Mouse (Mus musculus): ENCODE measurements around the gene Chid1.

The Chid1 gene

DNA sequence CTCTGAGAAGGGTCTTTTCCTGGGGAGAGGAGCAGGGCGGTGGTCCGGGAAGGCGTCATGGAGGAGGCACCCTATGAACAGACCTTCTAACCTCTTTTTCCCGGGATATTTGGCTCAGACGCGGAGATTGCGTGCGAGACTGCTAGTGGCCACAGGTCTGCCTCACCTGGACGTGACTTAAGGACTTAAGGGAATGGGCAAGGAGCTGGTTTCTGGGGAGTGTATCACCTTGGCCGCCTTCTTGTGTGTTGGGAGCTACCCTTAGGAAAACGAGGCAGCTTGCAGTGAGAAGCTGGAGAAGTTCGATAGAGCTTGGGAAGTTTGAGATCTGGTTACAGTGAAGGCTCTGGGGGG is 63.9 kb downstream of the Chid1 start:
- DNase-seq, result peak in 1 of 2 experiments; percentile 40

DNA sequence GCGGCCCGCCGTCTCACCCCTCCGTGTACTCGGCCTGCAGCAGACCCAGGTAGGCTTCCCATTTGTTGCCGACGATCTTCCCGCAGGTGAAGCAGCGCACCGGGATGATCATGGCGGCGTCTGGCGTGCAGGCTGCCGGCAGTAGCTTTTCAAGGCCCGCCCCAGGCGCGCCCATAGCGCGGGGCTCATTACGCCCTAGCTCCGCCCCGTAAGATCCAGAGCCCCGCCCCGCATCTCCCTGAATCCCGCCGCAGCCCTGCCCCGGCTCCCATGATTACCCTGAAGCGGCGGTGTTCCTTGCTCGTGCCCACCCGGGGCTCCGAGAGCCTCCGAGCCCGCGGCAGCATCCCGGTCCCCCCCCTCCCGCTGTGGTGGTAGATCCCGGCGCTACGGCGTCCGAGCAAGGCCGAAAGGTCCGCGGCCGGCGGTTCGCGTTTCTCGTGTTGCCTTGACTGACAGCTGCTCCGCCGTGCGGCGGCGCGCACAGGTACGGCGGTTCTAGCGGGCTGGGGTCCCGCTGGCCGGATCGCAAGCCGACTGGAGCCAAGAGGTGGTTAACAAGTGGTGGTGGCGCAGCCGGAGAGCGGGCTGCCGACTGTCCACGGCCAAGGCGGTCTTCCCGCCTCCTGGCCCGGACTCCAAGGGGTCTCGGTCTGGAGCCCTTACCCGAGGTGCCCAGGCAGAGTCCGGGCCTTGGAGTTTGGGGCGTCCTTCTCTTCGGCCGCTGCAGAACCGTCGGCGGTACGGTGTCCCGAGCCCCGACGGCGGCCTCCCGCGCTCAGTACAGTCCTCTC is 64.4 kb downstream of the Chid1 start, which contains the start of the genes Polr2l and Tspan4:
TSS of gene Polr2l (minus strand) at position 122 of the 794 bp plus-strand sequence.
TSS of gene Tspan4 (plus strand) at position 230 of the 794 bp plus-strand sequence.
- DNase-seq, result peak; percentile 91 to 93

DNA sequence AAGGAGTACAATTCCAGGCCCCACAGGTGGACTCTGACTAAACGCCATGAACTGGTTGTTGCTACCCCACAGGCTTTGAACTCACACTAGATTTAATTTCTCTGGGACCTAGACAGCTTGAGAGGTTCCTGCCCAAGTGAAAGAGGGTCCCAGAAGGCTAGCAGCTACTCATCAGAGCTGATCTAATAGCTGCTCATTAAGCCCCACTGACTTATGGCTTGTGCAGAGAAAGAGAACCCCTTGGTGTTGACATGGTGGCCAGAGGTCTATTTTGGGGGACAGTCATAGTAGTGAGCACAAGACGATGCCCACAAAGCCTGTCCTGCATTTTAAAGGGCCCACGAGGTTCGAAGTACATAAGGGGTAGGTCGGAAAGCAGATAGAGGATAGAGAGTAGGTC is 65.5 kb downstream of the Chid1 start:
- DNase-seq, result no peak

DNA sequence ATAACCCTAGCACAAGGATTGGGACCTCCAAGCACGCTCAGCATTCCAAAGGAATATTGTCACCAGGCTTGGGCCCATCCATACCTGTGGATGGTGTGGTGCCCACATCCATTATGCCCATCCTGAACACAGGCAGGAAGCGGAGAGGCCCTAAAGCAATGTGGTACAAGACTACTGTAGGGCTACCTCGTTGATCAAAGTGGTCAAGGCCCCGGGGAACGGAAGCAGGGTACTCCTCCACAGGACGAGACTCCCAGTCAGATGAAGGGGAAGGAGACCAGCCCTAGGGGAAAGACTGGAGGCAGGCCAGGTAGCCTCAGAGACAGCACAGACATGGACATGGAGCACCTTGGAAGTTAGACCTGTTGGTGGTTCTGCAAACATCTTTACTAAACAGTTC is 66.9 kb downstream of the Chid1 start:
- peak in 1 of 2 experiments; percentile 21 for DNase-seq

DNA sequence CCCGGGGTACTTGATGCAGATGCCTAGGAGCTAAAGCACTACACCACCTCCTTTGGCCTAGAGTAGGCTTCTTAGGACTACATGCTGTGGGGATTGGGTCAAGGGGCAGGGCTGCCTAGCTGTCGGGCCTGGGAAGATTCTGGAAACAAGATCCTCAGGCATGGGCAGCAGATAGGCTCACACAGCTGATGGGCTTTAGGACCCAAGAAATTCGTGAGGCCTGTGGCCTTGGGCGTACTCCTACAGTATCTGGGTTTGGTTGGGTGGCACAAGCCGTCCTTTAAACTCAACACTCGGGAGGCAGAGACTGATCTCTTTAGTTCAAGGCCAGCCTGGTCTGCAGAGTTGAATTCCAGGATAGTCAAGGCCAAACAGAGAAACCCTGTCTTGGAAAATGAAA is 67.4 kb downstream of the Chid1 start:
- no peak for DNase-seq

DNA sequence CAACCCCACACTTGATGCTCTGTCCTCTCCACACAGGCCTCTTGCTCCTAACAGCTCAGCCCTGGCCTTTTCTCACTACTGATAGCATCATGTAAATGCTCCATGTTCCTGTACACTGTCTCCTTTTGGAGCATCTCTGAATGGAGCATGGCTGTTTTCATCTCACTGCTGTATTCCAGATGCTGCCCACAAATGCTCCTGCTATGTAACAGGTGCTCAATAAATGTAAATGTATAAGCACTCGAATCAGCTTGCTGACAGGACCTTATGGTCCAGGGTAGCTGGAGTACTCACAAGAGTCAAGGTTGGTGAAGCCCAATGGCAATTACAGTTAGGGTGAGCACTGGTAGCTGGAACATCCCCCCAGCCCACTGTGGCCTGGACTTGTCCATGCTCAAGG is 68.4 kb downstream of the Chid1 start:
- DNase-seq, result no peak

DNA sequence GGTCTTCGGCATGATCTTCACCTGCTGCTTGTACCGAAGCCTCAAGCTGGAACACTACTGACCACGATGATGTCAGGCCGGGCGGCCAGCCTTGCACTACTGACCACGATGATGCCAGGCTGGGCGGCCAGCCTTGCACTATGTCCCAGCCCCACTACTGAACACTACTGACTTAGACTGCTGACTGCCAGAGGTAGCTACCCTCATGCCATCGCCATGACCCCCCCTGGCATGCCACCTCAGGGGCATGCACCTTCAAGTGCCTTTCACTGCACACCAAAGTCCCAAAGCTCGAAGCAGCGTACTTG is 69.1 kb downstream of the Chid1 start:
- peak in 1 of 2 experiments; percentile 22 for DNase-seq

DNA sequence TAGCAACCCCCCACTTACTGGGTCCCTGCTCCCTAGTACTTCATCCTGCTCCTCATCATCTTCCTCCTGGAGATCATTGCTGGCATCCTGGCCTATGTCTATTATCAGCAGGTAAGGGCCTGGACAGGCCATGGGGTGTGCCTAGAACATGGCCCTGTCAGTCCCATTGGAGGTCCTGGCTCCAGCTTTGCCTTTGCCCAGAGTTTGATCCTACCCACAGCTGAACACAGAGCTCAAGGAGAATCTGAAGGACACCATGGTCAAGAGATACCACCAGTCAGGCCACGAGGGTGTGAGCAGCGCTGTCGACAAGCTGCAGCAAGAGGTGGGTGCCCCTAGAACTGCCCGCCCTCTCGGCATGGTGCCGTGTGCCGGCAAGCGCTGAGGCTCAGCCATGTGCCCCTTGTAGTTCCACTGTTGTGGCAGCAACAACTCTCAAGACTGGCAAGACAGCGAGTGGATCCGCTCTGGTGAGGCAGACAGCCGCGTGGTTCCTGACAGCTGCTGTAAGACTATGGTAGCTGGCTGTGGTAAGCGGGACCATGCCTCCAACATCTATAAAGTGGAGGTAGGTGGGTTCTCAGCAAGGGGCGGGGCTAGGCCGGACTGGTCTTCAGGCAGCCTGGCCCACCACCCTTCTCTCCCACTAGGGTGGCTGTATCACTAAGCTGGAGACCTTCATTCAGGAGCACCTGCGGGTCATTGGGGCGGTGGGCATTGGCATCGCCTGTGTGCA is 69.6 kb downstream of the Chid1 start:
- DNase-seq, result peak in 1 of 2 experiments; percentile 44

DNA sequence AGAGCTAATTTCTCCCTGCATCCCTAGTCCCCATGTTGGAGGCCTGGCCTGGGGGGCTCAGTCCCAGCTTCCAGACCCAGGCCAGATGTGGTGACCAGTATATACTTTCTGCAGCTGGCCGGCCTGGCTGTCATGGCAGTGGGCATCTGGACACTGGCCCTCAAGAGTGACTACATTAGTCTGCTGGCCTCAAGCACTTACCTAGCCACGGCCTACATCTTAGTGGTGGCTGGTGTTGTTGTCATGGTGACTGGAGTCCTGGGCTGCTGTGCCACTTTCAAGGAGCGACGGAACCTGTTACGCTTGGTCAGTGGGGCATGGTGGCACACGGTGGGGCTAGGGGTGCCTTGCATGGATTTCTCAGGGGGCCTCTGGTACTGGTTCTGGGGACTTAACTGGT is 70.3 kb downstream of the Chid1 start:
- DNase-seq, result peak in 1 of 2 experiments; percentile 14

DNA sequence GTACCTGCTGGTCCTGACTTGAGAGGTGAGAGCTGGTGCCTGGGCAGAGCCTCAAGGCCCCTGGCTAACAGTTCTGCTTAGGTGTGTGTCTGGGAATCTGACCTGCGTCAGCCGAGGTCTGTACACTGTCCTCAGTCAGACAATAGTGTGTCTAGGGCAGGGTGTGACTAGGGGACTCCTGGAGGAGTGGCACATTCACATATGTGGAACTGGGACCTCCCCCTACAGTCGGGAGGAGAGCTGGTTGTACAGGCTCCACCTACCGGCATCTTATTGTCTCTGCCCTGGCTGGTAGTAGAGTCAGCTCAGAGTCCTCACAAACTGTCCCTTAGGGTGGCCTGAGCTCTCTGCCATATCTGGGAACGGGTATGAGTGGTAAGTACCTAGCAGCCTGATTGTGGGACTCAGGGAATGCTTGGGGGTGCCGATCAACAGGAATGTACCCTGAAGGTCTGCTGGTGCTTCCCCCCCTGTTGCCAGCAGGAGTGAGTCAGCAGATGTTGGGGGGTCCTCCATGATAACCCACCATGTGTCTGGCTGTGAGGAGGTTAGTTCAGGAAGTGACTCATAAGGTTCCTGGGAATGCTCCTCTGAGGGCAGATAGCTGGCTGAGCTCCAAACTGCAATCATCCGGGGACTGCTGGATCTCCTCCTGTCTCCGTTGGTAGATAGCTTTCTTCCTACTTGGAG is 71.0 kb downstream of the Chid1 start:
- DNase-seq, result peak; percentile 53 to 62

DNA sequence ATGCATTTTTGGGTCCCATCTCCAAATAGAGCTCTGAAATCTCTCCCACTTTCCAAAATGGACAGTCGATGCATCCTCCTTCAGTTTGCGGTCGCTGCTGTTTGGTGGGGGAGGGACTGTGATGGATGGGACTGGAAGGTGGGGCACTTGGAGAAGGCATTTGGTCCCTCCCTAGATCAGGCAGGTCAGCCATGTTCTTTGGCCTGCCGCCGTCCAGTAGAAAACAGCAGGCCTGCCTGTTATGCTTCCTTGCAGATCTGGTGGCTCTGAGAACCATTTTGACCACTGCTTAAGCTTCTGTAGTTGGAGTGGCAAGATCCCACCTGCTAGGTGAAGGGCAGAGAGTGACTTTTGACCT is 71.5 kb downstream of the Chid1 start:
- DNase-seq, result no peak

DNA sequence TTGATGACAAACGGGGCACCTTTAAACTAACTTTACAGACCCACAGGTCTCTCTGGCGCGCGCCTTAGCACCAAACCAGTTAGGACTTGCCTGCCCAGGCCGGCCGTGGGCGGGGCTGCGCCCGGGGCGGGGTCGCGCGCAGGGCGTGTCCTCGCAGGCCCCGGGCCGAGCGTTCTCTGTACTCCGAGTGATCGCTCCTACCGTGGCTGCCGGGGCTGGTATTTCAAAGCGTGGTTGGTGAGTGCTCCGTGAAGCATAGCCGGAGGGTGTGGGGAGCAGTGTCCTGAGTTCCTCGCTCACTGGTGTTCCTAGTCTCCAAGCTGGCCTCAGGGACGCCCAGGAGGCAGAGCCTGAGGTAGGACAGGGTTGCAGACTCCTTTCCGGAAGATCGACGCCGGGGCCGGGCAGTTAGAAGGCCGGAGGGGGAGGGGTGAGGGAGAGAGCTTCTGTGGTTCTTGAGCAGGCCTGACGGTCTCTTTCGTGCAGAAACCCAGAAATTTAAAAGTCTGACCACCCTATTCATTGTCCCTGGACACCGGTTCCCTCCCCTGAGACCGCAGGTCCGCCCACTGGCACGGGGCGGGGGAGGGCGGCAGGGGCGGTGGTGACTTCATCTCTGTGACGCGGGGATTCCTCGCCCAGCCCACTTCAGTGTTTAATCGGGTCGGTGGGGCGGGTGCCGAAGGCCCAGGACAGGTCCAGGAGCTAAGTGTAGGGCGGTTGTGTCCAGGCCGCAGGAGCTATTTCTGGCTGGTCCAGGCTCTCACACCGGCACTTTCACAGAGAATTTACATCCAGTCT is 72.2 kb downstream of the Chid1 start, which contains the start of gene Cd151:
TSS of gene Cd151 (plus strand) at position 163 of the 801 bp plus-strand sequence.
- DNase-seq, result peak; percentile 70 to 83

DNA sequence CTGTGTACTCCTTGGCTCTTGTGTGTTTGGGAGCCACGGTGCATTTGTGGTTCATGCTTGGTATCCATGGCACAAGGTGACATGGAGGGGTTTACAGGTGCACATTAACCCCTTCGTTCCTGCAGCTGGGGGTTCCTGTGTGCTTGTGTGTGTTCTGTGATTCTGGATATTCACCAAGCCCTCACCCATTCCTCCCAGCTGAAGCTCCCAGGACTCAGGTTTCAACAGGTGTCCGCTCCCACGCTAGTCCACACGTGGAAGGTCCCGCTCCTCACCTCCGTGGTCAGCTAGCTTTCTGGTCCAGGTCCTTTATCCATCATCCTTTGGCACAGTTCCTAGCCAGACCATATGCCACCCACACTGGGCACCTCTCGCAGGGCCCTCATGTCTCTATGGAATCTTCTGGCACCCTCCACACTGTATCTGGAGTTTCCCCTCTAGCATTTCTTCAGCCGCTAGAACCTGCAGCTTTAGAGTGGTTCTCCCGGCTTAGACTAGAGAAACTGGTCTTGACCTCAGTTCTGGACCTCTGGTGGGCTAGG is 73.0 kb downstream of the Chid1 start:
- DNase-seq, result peak in 1 of 2 experiments; percentile 45

DNA sequence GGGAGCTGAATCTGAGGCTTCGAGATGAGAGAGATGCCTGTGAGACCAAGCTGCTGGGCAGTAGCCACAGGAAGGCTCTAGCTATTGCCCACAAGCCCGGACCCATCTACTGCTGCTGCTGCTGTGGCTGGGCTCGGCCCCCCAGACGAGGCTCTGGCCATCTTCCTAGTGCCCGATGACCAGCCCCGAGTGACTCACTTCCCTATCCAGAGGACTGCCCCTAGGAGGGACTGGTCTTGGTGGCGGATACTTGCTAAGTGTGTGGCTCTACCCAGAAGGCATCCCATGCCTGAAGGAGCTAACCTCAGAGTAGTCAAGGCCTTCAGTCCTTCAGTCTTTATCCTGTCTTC is 73.6 kb downstream of the Chid1 start:
- DNase-seq, result peak in 1 of 2 experiments; percentile 13

DNA sequence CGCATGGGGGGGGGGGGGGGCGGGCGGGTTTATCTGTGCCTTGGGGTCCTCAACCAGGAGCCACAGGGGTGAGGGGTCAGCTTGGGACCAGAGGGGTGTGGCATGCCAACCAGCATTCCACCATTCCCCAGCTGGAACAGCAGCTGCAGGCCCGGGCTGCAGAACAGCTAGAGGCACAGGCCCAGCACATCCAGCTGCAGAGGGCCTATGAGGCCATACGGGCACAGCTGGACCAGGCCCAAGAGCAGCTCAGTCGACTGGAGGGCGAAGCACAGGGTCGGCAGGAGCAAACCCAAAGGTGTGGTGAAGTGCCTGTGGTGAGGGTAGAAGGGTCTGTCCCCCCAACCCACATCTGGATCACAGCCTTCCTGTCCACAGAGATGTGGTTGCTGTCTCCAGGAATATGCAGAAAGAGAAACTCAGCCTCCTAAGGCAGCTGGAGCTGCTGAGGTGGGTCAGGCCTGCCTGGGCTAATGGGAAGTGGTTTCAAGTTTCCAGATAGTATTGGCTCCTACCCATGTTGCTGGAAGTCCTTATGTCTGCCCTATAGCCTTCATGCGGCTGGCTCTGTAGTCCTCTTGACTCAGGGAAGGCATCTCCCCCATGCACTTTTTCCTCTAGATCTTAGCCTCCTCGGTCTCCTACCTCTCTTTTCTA is 74.1 kb downstream of the Chid1 start:
- DNase-seq, result peak; percentile 13 to 35

DNA sequence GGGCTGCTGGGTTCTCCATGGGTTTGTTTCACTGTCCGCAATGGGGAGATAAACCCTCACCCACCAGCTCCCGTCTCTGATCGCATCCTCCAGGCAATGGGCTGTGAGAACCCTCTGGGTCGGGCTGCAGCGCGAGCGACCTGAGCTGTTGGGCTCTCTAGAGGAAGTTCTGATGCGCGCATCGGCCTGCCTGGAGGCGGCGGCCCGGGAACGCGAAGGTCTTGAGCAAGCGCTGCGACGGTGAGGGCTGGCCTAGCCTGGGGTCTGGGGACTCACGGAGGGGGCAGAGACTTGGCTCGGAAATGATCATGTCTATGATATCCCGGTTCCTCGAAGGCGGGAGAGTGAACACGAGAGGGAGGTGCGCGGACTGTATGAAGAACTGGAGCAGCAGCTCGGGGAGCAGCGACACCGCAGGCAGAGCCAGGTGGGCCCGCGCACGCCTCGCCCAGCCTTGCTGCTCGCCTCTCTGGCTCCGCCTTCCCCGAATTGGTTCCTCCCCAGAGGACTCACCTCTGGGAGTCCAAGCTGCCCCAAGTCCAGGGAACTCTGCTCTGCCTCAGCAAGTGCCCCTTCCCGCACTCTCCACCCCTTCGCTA is 75.0 kb downstream of the Chid1 start:
- DNase-seq, result peak; percentile 30 to 51

DNA sequence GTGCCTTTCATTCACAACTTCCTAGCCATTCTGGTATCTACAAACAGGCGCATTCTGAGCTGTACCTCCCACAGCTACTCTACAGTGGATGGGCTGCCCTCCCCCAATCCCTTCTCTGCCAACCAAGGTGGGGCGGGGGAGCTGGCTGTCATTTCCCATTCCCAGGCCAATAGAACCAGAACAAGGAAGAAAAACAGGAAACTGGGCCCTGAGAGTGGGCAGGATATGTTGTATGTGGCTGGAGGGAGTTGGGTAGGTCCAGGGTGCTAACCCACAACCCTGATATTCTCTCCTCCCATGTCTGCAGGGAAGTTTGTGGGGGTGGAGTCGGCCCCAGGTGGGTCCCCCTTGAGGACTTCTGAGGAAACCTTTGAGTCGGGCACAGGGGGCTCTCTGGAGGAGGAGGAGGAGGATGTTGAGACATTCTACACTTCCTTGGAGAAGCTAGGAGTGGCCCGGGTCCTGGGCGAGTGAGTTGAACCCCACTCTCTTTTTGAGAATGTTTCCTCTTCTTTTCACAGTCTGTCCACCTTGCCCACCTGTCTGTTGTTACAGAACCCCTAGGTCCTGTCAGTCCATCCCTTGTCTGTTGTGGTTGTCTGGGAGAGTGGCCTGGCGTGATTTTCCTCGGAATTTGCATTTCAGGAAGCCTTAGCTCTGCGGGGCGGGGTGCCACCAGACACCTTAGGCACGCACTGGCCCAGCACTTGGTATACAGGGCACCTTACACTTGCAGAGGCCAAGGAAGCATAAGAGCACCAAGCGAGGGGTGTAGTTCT is 75.6 kb downstream of the Chid1 start:
- DNase-seq, result peak; percentile 15 to 21

DNA sequence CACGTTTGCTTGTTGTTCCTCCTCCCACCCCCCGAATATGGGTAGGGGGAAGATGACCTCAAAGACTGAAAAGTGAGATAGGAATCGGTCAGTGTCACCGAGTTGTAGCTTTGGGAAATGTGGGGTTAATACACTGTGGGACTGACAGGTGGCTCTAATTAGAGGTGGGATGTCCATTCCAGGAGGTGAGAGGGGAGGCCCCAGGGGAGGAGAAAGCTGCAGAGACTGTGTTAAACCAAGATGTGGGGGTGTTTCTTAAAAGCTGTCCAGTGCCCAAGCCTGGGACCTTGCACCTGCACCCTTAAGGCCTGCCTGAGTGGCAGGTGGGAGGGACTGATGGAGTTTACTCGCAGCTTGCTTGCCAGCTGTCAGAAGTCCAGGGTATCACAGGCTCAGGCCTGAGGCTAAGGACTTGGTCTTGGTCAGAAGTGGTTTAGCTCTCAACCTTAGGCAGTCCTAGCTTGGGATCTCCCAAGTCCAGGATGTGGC is 77.3 kb downstream of the Chid1 start:
- DNase-seq, result peak; percentile 25 to 48

DNA sequence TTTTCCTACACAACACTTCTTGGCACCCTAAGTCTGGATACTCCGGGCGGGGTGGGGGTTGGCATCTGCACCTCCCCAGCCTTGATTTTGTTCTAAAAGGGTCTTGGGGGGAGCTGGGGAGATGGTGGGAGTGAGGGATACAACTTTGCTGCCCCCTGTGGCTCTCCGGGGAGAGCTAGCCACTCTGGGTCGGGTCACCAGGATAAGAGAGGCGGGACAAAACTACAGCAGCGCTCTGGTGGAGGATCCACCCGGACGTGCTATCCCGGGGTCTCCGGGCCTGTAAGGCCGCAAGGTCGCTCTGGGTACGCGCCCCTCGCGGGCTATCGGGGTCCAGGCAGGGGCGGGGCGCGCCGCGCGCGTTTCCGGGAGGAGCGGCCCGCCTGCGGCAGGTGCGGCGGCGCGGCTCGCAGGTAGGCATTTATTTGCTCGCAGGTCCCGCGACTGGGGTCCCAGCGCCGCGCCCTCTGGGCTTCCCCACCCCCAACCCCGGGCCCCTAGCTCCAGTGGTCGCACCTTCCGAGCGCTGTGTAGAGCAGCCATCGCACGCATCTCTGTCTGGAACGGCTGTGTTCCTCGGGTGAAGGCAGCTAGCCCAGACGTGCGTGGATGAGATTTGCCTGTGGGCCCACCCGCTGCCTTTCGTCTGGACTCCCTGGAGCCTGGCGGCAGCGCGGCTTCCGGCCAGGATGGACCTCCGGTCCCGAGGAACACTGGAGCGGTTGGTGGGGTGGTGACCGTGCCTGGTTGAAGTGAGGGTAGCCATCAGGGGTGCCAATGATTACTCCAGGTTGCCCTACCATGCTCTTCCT is 77.9 kb downstream of the Chid1 start:
- DNase-seq, result peak; percentile 34 to 53
